Mouse (Mus musculus): ENCODE results near the gene Dusp3.

The Dusp3 gene

DNA sequence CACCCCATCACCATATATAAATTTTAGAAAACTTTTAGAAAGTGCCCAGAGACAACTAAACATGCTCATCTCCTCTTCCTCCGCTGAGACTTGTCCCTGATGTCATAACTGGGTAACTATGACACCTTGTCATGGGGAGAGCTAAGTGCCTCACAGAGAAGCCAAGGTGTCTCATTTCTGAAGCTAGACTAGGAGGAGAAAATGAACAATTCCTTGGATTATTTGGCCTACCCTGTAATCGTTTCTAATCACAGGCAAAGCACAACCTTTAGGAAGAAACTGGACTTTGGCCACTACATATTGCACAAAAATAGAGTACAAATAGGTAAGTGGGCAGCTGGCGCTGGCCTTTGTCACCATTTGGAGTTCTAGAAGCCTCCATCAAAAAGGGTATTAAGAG lies at the start of gene Dusp3:
TSS of gene Dusp3 (minus strand) at position 101 of the 400 bp plus-strand sequence.
- no peak for DNase-seq (ENCODE audit: low spot score in 2 of 2)

DNA sequence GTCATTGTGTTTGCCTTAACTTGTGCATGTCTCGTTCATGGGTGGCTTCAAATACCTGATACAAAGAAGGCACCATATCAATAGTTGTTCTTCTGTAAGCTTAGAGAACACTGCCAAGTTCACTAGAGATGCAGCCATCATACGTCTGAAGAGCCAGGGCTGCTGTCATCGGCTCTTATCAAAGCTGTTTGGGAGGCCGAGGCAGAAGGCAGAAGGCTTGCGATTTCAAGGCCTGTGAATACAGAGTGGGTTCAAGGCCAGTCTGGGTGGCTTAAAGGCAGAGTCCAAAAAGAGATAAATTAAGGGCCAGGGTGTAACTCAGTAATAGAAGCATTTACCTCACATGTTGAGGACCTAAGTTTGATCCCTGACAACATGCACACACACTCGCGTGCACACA lies 49.5 kb upstream of the Dusp3 start:
- no peak for DNase-seq (ENCODE audit: low spot score in 2 of 2)

DNA sequence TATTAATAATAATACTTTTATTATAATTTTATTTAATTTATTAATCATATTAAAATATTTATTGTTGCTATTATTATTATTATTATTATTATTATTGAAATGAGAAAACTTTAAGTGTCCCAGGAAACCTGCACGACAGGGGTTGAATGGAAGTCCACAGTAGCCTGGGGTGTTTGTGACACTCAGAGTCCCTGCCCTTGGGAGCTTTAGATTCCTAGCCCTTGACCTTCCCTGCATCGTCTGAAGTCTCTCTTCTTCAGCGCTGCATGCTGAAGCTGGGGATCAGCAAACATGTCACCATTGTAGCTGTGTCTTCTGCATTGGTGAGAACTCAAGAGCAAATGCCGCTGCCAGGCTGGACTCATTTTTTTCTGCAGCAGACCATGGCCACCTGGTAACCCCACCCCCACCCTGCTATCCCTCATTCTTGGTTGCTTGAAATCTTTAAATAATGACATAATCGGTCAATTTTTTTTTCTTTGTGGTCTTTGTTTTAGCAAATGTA lies 48.7 kb upstream of the Dusp3 start:
- no peak for DNase-seq (ENCODE audit: low spot score in 2 of 2)

DNA sequence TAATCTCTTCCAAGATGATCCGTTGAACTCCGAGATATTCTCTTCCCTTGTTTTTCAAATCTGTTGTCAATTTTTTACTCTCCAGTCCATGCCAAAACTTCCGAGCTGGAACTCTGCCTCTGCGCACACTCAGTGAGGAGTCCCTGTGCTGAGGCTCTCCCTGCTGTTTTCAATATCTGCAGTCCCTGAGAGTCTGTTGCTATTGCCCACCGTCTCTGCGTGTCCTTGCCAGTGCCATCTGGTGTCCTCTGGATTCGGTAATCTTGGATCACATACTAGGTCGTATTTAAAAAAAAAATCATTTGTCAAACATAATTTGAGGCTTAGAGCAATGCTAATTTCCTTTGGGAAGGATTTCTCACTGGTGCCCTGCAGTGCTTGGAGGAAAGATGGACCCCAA lies 48.1 kb upstream of the Dusp3 start:
- DNase-seq (ENCODE audit: low spot score in 2 of 2): no peak

DNA sequence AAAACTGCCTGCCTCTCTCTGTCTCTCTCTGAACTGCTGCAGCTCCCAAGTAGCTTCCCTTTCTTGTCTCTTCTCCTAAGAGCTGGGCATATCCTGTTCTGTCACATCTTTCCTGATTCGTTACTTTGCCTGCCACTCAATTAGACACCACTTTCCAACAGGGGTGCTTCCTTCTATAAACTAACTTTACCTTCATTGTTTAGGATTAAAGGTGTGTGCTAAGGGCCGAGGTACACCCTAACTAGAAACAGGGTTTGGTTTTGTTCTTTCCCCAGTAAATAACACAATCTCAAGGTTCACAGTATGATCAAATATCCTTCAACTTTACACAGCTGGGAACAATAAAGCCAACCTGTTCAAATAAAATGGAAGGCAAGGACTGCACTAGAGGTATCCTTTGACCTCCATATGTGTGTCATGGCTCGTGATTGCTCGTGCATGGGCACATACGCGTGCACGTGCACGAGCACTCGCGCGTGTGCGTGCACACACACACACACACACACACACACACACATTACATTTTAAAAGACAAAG lies 46.3 kb upstream of the Dusp3 start:
- no peak for DNase-seq (ENCODE audit: low spot score in 2 of 2)

DNA sequence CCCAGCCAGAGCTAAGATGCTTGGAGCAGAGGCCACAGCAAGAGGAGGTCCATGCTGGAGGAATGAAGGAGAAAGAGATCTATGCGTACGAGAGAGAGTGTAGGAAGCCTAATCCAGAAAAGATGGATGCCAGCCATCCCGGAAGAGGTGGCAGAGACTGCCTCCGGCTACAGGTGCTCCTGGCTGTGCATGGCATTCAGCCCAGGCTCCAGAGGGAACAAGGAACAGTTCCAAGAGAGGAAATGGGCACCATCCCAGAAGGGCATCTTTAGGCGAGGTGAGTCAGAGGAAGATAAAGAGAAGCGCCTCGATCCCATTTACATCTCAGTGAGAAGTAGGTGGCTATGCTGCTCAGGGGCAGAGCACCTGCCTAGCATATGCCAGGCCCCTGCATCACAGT lies 44.3 kb upstream of the Dusp3 start:
- no peak for DNase-seq (ENCODE audit: low spot score in 2 of 2)

DNA sequence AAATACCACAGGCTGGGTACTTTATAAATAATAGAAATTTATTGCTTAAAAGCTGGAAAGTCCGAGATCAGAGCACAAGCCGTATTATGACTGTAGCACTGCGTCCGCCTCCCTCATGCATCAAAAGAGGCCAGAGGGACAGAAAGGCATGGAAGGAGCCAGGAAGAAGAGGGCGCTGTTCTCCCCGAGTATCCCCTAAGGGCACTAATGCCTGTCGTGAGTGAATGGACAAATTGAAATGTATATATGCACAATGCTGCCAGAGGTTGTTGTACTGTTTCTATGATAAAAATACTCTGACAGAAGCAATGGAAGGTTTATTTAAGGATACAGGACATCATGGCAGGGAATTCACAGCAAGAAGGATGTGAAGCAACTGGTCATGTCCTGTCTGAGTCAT lies 43.2 kb upstream of the Dusp3 start:
- DNase-seq (ENCODE audit: low spot score in 2 of 2): no peak

DNA sequence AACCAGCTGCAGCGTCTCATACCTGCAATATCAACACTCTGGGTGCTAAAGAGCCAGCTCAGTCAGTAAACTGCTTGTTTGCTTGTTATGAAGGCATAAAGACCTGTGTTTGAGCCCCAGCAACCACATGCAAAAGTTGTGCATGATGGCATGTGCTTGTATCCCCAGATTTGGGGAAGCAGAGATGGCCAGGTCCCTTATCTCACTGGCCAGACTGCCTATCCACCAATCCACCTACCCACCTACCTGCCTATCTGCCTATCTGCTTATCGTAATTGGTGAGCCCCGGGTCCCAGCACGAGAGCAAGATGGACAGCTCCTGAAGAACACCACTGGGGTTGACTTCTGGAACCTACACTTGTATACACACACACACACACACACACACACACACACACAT lies 42.5 kb upstream of the Dusp3 start:
- DNase-seq (ENCODE audit: low spot score in 2 of 2): no peak

DNA sequence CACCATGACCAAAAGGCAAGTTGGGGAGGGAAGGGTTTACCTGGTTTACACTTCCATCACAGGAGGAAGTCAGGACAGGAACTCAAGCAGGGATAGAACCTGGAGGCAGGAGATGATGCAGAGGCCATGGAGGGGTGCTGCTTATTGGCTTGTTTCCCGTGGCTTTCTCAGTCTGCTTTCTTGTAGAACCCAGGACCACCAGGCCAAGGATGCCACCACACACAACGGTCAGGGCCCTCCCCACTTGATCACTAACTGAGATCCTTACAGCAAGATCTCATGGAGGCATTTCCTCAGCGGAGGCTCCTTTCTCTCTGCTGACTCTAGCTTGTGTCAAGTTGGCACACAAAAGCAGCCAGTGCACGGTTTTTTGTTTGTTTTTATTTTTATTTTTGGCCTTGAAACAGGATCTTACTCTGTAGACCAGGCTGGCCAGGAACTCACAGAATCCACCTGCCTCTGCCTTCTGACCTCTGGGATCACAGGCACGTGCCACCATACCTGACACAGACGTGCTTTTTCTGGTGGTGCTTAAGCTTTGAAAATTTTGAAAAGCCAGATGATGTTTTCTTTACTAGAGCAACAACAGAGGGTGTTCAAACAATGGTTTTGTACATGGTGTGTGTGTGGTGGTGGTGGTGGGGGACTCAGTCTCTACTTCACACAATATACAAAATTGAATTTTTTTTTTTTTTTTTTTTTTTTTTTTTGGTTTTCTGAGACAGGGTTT lies 41.4 kb upstream of the Dusp3 start, which contains the start of gene Mpp3:
TSS of gene Mpp3 (minus strand) at position 375 of the 730 bp plus-strand sequence.
- DNase-seq (ENCODE audit: low spot score in 2 of 2): no peak

DNA sequence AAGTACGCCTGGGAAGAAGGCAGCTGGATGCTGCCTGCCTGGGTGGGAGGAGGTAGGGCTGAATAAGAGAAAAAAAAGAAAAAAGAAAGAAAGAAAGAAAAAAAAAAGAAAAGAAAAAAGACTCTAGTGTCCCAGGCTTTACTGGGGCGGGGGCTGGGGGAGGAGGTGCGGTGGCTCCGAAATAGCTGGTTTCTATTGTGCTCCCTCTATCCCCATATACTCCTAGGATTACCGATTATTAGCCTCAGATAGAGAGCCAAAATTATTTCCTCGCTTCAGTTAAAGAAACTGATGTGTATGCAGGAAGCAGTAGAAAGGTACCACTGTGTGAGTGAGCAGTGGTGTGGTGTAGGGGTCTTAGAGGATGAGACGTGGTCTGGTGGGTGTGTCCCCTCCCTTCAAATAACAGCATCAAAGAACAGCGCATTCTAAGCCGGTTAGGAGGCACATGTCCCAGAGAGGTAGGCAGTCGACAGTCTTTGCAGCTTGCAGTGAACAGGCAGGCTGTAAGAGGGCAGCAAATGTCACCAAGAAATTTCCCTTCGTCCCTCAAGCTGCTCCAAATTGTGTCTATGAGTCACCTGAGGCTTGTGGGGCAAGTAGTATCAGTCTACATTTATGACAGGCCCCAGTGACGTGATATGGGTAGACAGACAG lies 40.7 kb upstream of the Dusp3 start:
- DNase-seq (ENCODE audit: low spot score in 2 of 2): no peak

DNA sequence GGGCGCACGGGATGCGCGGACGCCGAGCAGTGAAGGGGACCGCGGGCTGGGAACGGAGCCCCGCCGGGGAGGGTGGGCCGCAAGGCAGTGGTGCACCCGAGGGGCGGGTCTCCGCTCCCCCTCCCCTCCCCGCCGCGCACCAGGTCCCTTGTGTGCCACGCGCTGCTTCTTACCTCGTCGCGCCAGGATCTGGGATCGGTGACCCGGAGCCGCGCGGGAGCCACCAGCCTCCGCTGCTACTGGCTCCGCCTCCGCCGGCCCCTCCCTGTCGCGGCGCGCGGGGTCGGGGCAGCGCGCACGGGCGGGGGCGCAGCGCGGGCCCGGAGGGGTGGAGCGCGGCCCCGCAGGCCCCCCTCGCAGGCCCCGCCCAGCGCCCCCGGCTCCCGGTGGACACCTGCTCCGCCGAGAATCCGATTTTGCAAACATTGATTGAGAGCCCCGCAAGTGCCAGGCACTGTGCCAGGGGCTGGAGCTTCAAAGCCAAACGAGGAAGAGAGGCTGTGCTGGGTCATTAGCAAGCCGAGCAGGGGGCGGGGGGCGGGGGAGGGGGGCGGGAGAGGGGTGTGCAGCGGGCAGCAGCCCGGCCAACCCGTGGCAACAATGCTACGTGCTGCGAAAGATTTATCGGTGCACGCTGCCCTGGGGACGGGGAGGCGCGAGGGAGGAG lies 40.0 kb upstream of the Dusp3 start:
- peak; percentile 65 to 76 for DNase-seq (ENCODE audit: low spot score in 2 of 2)

DNA sequence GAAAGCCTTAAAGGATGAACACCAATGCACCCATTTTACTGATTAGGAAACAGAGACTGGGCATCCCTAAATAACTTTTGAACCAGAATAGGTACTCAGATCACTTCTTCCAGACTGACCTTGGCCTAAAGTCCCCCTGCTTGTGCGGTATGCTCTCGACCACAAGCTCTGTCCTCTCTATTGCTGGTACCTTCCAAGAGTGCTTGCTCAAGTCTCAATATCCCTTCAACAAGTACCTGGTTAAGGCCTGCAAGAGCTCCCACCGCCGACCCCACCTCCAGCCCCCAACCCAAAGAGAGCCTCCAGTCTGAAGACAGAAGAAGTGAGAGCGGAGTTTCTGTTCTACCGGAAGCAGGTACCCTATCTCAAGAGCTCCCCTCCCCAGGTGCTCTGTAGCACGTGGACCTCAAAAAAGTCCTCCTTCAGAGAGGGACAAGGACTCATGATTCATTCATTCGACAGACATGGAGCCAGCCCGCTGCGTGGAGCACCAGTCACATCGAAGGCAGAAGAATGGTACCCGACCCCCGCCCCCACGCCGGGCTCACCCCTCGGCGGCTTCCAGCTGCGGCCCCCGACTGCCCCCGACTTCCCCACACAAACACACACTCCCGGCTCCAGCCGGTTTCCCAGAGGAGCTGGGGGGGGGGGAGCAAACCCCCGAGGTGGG lies 39.3 kb upstream of the Dusp3 start:
- DNase-seq (ENCODE audit: low spot score in 2 of 2): peak in 1 of 2 experiments; percentile 29

DNA sequence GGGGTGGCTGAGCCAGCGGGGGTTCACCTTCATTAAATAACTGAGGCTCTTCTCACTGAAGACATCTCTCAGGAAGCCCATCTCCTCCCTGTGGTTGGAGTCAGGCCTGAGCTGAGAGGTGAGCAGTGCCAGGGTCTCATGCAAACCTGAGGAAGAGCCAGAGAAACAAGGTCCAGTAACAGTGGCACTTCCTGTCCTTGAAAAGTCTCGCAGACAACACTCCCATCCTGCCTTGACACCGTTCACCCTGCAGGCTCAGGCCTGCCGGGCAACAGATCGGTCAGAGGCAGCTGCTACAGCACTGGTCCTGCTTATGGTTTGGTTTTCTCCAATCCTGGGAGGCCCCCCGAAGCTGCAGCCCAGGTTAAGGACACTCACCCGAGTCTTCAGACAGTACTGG lies 38.5 kb upstream of the Dusp3 start:
- DNase-seq (ENCODE audit: low spot score in 2 of 2): no peak

DNA sequence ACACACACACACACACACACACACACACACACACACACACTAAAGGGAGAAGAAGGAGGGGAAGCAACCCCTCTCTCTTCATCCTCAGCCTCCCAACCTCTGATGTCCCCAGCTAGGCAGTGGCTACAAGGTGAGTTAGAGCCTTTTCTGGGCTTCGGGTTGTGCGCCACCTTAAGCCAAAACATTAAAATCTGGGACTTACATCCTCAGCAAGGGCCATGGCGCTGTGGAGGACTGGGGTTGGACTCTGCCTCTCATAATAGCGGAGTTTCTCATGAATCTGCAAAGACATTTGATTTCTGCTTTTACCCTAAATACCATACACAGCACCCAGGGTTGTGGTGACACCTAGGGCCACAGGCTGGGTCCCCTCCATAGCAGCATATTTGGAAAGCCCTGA lies 38.1 kb upstream of the Dusp3 start:
- DNase-seq (ENCODE audit: low spot score in 2 of 2): no peak

DNA sequence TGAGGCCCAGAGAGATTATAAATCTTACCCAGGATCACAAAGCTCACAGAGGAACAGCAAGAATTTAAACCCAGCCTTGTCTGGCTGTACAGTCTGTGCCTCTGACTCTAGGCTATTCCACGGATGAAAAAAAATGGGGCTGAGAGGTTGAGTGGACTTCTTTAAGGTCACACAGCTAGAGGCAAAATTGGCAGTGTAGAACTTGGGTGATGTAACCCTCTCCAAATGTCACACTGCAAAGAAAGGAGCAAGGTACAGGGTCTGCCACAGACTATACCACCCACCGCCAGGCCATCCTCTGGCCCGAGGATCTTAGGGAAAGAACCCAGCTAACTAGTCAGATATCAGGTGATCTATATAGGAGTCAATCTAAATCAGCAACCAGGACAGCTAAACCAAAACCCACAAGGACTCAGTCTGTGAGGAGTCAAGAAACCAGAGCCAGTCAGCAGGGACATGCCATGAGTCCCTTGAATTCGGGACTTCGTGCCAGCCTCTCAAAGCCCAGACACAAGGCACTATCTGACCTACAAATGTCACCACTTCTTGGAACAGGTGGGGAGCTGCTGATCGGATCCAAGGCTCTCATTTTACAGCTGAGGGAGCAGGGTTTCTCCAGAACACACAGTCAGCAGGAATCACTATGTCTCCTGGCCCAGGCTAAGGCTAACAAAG lies 37.4 kb upstream of the Dusp3 start:
- DNase-seq (ENCODE audit: low spot score in 2 of 2): no peak

DNA sequence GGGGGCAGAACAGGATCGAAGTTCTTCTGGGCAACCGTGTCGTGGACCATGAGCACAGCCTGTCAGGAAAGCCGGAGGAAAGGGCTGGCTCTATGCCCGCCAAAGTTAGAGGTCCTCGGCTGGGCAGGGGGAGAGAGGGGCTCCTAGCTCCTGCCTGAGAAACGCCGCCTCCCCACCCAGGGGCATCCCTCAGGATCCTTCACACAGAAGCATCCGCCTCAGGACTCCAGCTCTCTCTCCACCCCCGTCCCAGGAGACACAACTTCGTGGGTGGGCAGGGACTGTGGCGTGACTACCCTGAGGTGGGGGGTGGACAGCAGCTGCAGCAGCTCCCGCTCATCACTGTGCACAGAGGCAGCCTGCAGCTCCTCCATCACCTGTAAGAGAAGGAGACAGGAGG lies 36.6 kb upstream of the Dusp3 start:
- DNase-seq (ENCODE audit: low spot score in 2 of 2): no peak

DNA sequence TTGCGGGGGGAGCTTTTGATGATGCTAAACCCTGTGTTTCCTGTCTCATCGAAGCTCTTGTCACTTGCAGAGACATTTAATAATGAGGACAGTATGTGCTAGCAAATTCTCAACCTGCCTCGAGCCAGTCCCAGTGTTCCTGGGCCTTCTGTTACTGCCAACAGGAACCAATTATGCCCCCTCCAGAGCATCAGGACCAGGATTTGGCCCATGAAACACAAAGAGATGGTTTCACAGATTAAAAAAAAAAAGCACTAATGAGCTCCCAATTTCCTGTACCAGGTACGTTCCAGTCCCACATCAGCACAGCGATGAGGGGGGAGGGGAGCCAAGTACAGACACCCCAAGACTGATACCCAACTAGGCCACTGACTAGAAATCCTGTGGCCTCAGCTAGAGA lies 34.4 kb upstream of the Dusp3 start:
- DNase-seq (ENCODE audit: low spot score in 2 of 2): no peak

DNA sequence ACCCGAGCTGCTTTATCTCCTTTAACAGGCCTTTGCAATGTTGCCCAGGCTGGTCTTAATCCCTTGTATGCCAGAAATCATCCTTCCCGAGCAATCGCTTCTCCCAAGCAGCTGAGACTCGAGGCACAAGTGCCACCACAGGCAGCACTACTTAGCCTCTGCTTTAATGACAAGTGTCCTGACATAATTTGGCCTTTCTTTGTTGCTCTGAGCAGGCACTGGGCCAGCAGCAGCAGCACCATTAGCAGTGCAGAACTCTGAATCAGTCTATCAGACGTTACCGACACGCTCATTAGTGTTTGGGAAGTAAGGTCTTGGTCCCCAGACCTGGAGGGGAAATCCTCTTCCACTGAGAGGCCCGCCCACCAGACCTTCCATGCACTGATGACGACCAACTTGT lies 32.9 kb upstream of the Dusp3 start:
- no peak for DNase-seq (ENCODE audit: low spot score in 2 of 2)

DNA sequence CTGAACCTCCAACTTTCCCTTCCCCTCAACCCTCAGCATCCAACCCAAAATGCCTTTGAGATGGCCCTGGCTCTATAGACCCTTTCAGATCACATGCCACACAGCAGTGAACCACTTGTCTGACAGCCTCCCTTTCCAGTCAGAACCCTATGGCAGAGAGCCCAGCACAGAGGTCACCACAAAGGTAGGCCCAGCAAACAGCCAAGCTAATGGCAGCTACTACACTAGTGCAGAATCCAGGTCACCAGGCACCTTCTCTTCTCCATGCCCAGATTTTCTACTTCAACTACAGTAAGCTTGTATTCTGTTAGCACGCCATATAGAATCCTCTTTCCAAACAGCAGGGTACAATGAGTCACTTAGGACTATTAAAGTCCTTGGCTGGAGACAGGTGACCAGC lies 29.3 kb upstream of the Dusp3 start:
- DNase-seq (ENCODE audit: low spot score in 2 of 2): no peak

DNA sequence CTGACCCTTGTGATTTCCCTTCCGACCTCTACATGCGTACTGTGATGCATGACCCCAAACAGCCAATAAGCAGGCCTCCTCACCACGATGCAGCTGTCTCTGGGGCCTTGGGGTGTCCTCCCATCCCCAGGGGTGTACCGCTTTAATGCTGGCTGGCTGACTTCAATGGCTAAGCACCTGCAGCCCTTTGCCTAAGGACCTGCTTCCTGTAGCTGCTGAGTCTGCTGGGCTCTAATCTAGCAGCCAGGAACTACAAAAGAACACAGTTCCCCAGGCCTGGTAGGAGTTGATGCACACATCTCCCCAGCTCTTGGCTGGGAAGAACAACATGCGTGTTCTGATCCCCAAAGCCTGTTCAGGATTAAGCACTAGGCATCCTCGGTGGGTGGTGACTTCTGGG lies 28.7 kb upstream of the Dusp3 start:
- no peak for DNase-seq (ENCODE audit: low spot score in 2 of 2)

DNA sequence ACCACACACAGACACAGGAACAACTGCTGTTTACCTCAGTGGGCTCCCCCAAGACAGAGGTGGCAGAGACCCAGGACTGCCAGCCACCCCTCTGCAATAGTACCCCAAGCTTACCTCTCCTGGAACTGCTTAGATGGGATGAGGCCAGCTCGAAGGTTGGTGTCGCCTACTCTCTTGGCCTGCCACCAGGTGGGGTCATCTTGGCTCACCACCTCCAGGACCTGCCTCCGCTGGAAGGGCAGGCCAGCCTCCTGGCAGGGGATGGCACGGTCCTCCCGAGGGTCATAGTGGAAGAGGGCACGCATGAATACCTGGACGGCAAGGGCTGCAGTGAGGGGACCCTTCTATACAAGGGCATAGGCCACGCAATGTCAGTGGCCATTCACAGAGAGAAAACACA lies 26.4 kb upstream of the Dusp3 start:
- no peak for DNase-seq (ENCODE audit: low spot score in 2 of 2)

Data from frontal cortex, postnatal 10 days (tissue).